Mouse (Mus musculus): ENCODE results near the gene Rnase4. TPM values are rescaled to one million over a fixed set of nuclear protein-coding genes. Genes with fewer than 3 reads are reported as not detected.

Rnase4 gene
- polyA plus RNA-seq, 1 experiment from 2014 or later: 355 TPM

DNA sequence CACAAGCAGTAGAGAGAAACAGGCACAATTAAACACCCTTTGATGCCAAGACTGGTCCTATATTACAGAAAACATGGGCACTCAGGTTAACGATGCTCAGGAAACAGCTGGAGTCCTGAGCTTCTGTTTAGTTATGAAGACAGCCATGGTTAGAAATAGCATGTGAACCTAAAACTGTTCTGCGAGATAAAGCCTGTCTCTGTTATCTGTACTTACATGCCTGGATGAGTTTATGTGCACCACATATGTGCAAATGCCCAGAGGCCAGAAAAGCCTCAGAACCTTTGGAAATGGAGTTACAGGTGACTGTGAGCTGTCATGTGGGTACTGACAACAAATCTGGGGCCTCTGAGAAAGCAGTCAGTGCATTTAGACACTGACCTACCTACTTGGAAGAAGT lies 53.1 kb downstream of the Rnase4 start:
- Histone ChIP-seq H3K36me3 (ENCODE audit: control insufficient read depth, insufficient read depth) (no peaks in the 10 kb centered on the region), H3K27me3 (replicated peaks; ENCODE audit: control insufficient read depth, insufficient read depth, low read length) (no peaks in the 10 kb centered on the region), H3K4me1 (replicated peaks; ENCODE audit: control insufficient read depth, insufficient read depth, low read length) (peaks cover 6% of the 10 kb centered on the region), H3K4me3 (ENCODE audit: low read depth, low read length) (no peak overlapping the region), H3K27ac (ENCODE audit: low read depth, low read length) (no peak overlapping the region), H3K9ac (ENCODE audit: low read depth, low read length) (no peak overlapping the region), H3K9me3 (ENCODE audit: control insufficient read depth) (no peaks in the 10 kb centered on the region), H3K4me2 (replicated peaks; ENCODE audit: low read depth) (no peak overlapping the region)
- 68% methylated on average over 2 of the region's 2 CpGs for WGBS
- TF ChIP-seq CTCF (IDR thresholded peaks at IDR 0.05; ENCODE audit: low read depth): no peak
- ATAC-seq: no peak

GRCm38 (mm10) chr14:51144451-51144850 lies 53.6 kb downstream of the Rnase4 start:
- ATAC-seq: no peak
- H3K9ac ChIP-seq (ENCODE audit: low read depth, low read length): no peak overlapping the region
- no peaks in the 10 kb centered on the region for H3K27me3 ChIP-seq (replicated peaks; ENCODE audit: control insufficient read depth, insufficient read depth, low read length)
- H3K4me1 ChIP-seq (replicated peaks; ENCODE audit: control insufficient read depth, insufficient read depth, low read length): peaks cover 6% of the 10 kb centered on the region
- no peak overlapping the region for H3K27ac ChIP-seq (ENCODE audit: low read depth, low read length)
- no peaks in the 10 kb centered on the region for H3K36me3 ChIP-seq (ENCODE audit: control insufficient read depth, insufficient read depth)
- TF ChIP-seq CTCF (IDR thresholded peaks at IDR 0.05; ENCODE audit: low read depth): no peak
- H3K4me3 ChIP-seq (ENCODE audit: low read depth, low read length): no peak overlapping the region
- 96% methylated on average over 4 of the region's 4 CpGs for WGBS
- no peak overlapping the region for H3K4me2 ChIP-seq (replicated peaks; ENCODE audit: low read depth)
- no peaks in the 10 kb centered on the region for H3K9me3 ChIP-seq (ENCODE audit: control insufficient read depth)

DNA sequence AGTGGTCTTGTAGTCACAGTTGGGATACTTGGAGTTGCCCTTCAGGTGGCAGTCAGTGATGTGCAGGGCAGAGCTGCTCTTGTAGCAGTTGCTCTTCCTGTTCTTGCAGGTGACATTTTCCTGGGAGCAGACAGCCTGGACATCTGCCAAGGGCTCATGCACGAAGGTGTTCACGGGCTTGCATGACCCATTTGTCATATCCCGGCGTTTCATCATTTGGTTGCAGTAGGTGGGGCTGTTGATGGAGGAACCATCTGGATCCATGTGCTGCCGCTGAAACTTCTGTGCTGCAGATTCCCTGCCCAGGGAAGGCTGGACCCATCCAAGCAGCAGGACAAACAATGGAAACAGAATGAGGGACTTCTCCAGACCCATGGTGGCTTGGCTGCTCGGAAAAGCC lies 54.6 kb downstream of the Rnase4 start:
- no peak overlapping the region for H3K27ac ChIP-seq (ENCODE audit: low read depth, low read length)
- H3K36me3 ChIP-seq (ENCODE audit: control insufficient read depth, insufficient read depth): no peaks in the 10 kb centered on the region
- no peaks in the 10 kb centered on the region for H3K9me3 ChIP-seq (ENCODE audit: control insufficient read depth)
- TF ChIP-seq CTCF (IDR thresholded peaks at IDR 0.05; ENCODE audit: low read depth): no peak
- 50% methylated on average over 6 of the region's 6 CpGs for WGBS
- ATAC-seq: no peak
- no peaks in the 10 kb centered on the region for H3K27me3 ChIP-seq (replicated peaks; ENCODE audit: control insufficient read depth, insufficient read depth, low read length)
- no peak overlapping the region for H3K4me3 ChIP-seq (ENCODE audit: low read depth, low read length)
- H3K9ac ChIP-seq (ENCODE audit: low read depth, low read length): no peak overlapping the region
- H3K4me2 ChIP-seq (replicated peaks; ENCODE audit: low read depth): no peak overlapping the region
- peaks cover 6% of the 10 kb centered on the region for H3K4me1 ChIP-seq (replicated peaks; ENCODE audit: control insufficient read depth, insufficient read depth, low read length)

DNA sequence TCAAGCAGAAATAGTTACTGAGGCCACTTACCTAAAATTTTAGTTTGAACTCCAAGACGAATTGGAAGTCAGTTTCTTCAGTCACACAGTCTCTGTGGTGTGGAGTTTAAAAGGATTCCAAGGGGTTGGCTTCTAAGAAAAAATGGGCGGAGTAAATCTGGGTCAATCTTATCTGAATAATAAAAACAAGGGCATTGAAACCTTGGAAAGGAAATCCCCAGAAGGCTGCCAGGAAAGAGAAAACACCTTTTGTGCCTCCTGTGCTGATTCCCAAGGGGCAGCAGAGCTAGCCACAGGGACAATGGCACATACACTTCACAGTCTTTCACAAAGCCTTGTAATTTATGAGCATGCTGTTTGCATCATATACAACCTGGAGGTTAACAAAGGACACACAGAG lies 55.8 kb downstream of the Rnase4 start, which contains the start of gene Rnase1:
Gene Rnase1, minus strand, starts transcription at position 101 of the 400 bp plus-strand sequence.
- no peaks in the 10 kb centered on the region for H3K9me3 ChIP-seq (ENCODE audit: control insufficient read depth)
- no peak within 1 kb of the TSS for H3K4me2 ChIP-seq (replicated peaks; ENCODE audit: low read depth)
- no peak for TF ChIP-seq CTCF (IDR thresholded peaks at IDR 0.05; ENCODE audit: low read depth)
- H3K4me1 ChIP-seq (replicated peaks; ENCODE audit: control insufficient read depth, insufficient read depth, low read length): peaks cover 6% of the 10 kb centered on the region
- no peaks in the 10 kb centered on the region for H3K36me3 ChIP-seq (ENCODE audit: control insufficient read depth, insufficient read depth)
- H3K4me3 ChIP-seq (ENCODE audit: low read depth, low read length): no peak within 1 kb of the TSS
- no peak within 1 kb of the TSS for H3K27ac ChIP-seq (ENCODE audit: low read depth, low read length)
- no peak within 1 kb of the TSS for H3K9ac ChIP-seq (ENCODE audit: low read depth, low read length)
- ATAC-seq: no peak
- no peaks in the 10 kb centered on the region for H3K27me3 ChIP-seq (replicated peaks; ENCODE audit: control insufficient read depth, insufficient read depth, low read length)
- WGBS: 41% methylated on average over 2 of the region's 2 CpGs

- H3K27ac ChIP-seq (ENCODE audit: low read depth, low read length): no peak overlapping the region
- 44% methylated on average over 3 of the region's 3 CpGs for WGBS
- no peak overlapping the region for H3K4me3 ChIP-seq (ENCODE audit: low read depth, low read length)
- H3K9ac ChIP-seq (ENCODE audit: low read depth, low read length): no peak overlapping the region
- no peaks in the 10 kb centered on the region for H3K27me3 ChIP-seq (replicated peaks; ENCODE audit: control insufficient read depth, insufficient read depth, low read length)
- TF ChIP-seq CTCF (IDR thresholded peaks at IDR 0.05; ENCODE audit: low read depth): no peak
- no peak for ATAC-seq
- peaks cover 6% of the 10 kb centered on the region for H3K4me1 ChIP-seq (replicated peaks; ENCODE audit: control insufficient read depth, insufficient read depth, low read length)
- H3K9me3 ChIP-seq (ENCODE audit: control insufficient read depth): no peaks in the 10 kb centered on the region
- no peak overlapping the region for H3K4me2 ChIP-seq (replicated peaks; ENCODE audit: low read depth)
- no peaks in the 10 kb centered on the region for H3K36me3 ChIP-seq (ENCODE audit: control insufficient read depth, insufficient read depth)
These were observed 57.1 kb downstream of the Rnase4 start for GRCm38 (mm10) chr14:51148006-51148405.

GRCm38 (mm10) chr14:51149164-51149563 lies 58.3 kb downstream of the Rnase4 start:
- TF ChIP-seq CTCF (IDR thresholded peaks at IDR 0.05; ENCODE audit: low read depth): no peak
- Histone ChIP-seq H3K4me3 (ENCODE audit: low read depth, low read length) (no peak overlapping the region), H3K27ac (ENCODE audit: low read depth, low read length) (no peak overlapping the region; the same call in 1 of the 2 replicates), H3K36me3 (ENCODE audit: control insufficient read depth, insufficient read depth) (no peaks in the 10 kb centered on the region), H3K9me3 (ENCODE audit: control insufficient read depth) (no peaks in the 10 kb centered on the region), H3K27me3 (replicated peaks; ENCODE audit: control insufficient read depth, insufficient read depth, low read length) (no peaks in the 10 kb centered on the region), H3K9ac (ENCODE audit: low read depth, low read length) (no peak overlapping the region), H3K4me1 (replicated peaks; ENCODE audit: control insufficient read depth, insufficient read depth, low read length) (peaks cover 6% of the 10 kb centered on the region), H3K4me2 (replicated peaks; ENCODE audit: low read depth) (no peak overlapping the region)
- peak; percentile 97 for ATAC-seq
- WGBS: 15% methylated on average over 5 of the region's 5 CpGs

All from intestine, postnatal 0 days (tissue).